Mouse (Mus musculus) myocyte (in vitro differentiated cells): ENCODE results near the gene Abhd11.

ENCODE experiments used
- CEBPB ChIP-seq: IDR thresholded peaks from 2 replicates; pipeline ENCODE4 v1.6.1; 2011; ENCODE audit warnings: mild to moderate bottlenecking, moderate library complexity; ENCODE audit not compliant: poor library complexity, insufficient read depth, severe bottlenecking
- E2F4 ChIP-seq: IDR thresholded peaks from one replicate; pipeline ENCODE4 v1.6.1; 2011; ENCODE audit warnings: mild to moderate bottlenecking, control low read depth, moderate library complexity; ENCODE audit not compliant: insufficient read depth
- MAX ChIP-seq: IDR thresholded peaks from one replicate; pipeline ENCODE4 v1.6.1; 2011; ENCODE audit warnings: low read depth, mild to moderate bottlenecking, control low read depth
- MYOD1 ChIP-seq, 3 experiments: IDR thresholded peaks; one replicate each; pipeline ENCODE4 v1.6.1; 2011; ENCODE audit warnings: control low read depth in 2 of 3, low read depth in 2 of 3, mild to moderate bottlenecking in 2 of 3, moderate library complexity in 1 of 3; ENCODE audit not compliant: insufficient read length in 2 of 3, control insufficient read depth in 1 of 3
- MYOG ChIP-seq, 3 experiments: IDR thresholded peaks; one replicate each; pipeline ENCODE4 v1.6.1; 2011; ENCODE audit warnings: control low read depth in 2 of 3, low read depth in 2 of 3, mild to moderate bottlenecking in 2 of 3; ENCODE audit not compliant: insufficient read length in 2 of 3, control insufficient read depth in 1 of 3, insufficient read depth in 1 of 3
- POLR2A ChIP-seq: IDR thresholded peaks from one replicate; pipeline ENCODE4 v1.6.1; 2011; ENCODE audit warnings: low read depth, mild to moderate bottlenecking, control low read depth, moderate library complexity; ENCODE audit not compliant: insufficient read length
- POLR2AphosphoS2 ChIP-seq: IDR thresholded peaks from one replicate; pipeline ENCODE4 v1.6.1; 2011; ENCODE audit warnings: low read depth, control low read depth; ENCODE audit not compliant: insufficient read length
- REST ChIP-seq: IDR thresholded peaks from one replicate; pipeline ENCODE4 v1.6.1; 2011; ENCODE audit warnings: mild to moderate bottlenecking, control low read depth, moderate library complexity; ENCODE audit not compliant: insufficient read depth, insufficient read length
- SRF ChIP-seq: IDR thresholded peaks from one replicate; pipeline ENCODE4 v1.6.1; 2011; ENCODE audit warnings: low read depth; ENCODE audit not compliant: control insufficient read depth, insufficient read length
- TCF12 ChIP-seq: IDR thresholded peaks from one replicate; pipeline ENCODE4 v1.6.1; 2011; ENCODE audit warnings: mild to moderate bottlenecking, control low read depth; ENCODE audit not compliant: poor library complexity, insufficient read depth, severe bottlenecking
- TCF3 ChIP-seq: IDR thresholded peaks from one replicate; pipeline ENCODE4 v1.6.1; 2011; ENCODE audit warnings: low read depth, control low read depth; ENCODE audit not compliant: insufficient read length
- USF1 ChIP-seq: IDR thresholded peaks from one replicate; pipeline ENCODE4 v1.6.1; 2011; ENCODE audit warnings: low read depth, mild to moderate bottlenecking, control low read depth, moderate library complexity

DNA sequence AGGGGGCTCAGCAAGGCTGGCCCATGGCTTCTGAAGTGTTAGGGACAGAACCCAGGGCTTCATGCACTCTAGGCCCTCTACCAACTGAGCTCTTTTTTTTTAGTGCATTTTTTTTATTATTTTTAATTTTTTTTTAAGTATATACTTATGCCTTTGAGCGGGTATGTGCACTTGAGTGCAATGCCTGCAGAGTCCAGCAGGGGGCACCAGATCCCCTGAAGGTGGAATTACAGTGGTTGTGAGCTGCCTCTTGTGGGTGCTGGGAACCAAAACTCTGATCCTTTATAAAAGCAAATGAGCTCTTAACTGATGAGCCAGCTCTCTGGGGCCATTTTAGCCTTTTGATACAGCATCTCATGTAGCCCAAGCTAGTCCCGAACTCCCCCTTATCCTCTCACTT is 25.6 kb downstream of the Abhd11 start:
- TF ChIP-seq POLR2A = no peak
- no peak for TF ChIP-seq REST
- no peak for TF ChIP-seq TCF12
- no peak for TF ChIP-seq CEBPB
- no peak for TF ChIP-seq MAX
- TF ChIP-seq USF1 = no peak
- no peak for TF ChIP-seq TCF3
- no peak for TF ChIP-seq MYOD1 (IDR thresholded peaks at IDR 0.05; ENCODE audit: control insufficient read depth in 1 of 3, insufficient read length in 2 of 3, low read depth in 2 of 3)
- TF ChIP-seq MYOG (IDR thresholded peaks at IDR 0.05; ENCODE audit: control insufficient read depth in 1 of 3, insufficient read depth in 1 of 3, insufficient read length in 2 of 3, low read depth in 2 of 3) = no peak
- no peak for TF ChIP-seq POLR2AphosphoS2
- no peak for TF ChIP-seq SRF
- TF ChIP-seq E2F4 = no peak
